Mouse (Mus musculus) neural tube, embryonic 13.5 days (tissue): ENCODE results near the gene Adad2. TPM values are rescaled to one million over a fixed set of nuclear protein-coding genes. Genes with fewer than 3 reads are reported as not detected.

ENCODE experiments used
- ATAC-seq: fragments of 200-750 bp; cut with Nextera tagmentation; 2 replicates; pipeline ENCODE4 v1.8.0; 2017; ENCODE audit warnings: low read depth, mild to moderate bottlenecking, moderate TSS enrichment, moderate library complexity
- H3K27ac ChIP-seq: fragments of 300-500 bp; sonication (generic); replicated peaks from 2 replicates; pipeline ENCODE4 v1.5.1; 2015; ENCODE audit warnings: moderate library complexity, mild to moderate bottlenecking, inconsistent platforms
- H3K27me3 ChIP-seq: fragments of 300-500 bp; sonication (generic); 2 replicates; pipeline ENCODE4 v1.6.1; 2015; ENCODE audit warnings: mild to moderate bottlenecking, inconsistent platforms
- H3K36me3 ChIP-seq: fragments of 300-500 bp; sonication (generic); 2 replicates; pipeline ENCODE4 v1.6.1; 2015; ENCODE audit warnings: mild to moderate bottlenecking, inconsistent platforms
- H3K4me1 ChIP-seq: fragments of 300-500 bp; sonication (generic); replicated peaks from 2 replicates; pipeline ENCODE4 v1.6.1; 2015; ENCODE audit warnings: inconsistent platforms
- H3K4me2 ChIP-seq: fragments of 300-500 bp; sonication (generic); 2 replicates; pipeline ENCODE4 v1.6.1; 2015; ENCODE audit warnings: inconsistent platforms, mild to moderate bottlenecking, moderate library complexity
- H3K4me3 ChIP-seq: fragments of 300-500 bp; sonication (generic); 2 replicates; pipeline ENCODE4 v1.5.1; 2015; ENCODE audit warnings: mild to moderate bottlenecking, inconsistent platforms
- H3K9ac ChIP-seq: fragments of 300-500 bp; sonication (generic); 2 replicates; pipeline ENCODE4 v1.6.1; 2015; ENCODE audit warnings: moderate library complexity, mild to moderate bottlenecking, inconsistent platforms
- H3K9me3 ChIP-seq: fragments of 300-500 bp; sonication (generic); 2 replicates; pipeline ENCODE4 v1.6.1; 2016; ENCODE audit warnings: inconsistent platforms
- WGBS: fragments of 180-500 bp; shearing (Covaris S2); methylation state at CpG from one replicate; pipeline ENCODE4 v1.1.7; 2015; 5-methylcytosine and 5-hydroxymethylcytosine counted together
- polyA plus RNA-seq: library from polyadenylated mRNA; unstranded; fragments of >200 nt; fragmentation: Nextera tagmentation; extraction: Ambion mirVana; gene quantifications from 2 replicates; pipeline ENCODE4 v1.2.1, GENCODE M21; 2015

The Adad2 gene
- polyA plus RNA-seq, 1 experiment from 2014 or later, result not detected

DNA sequence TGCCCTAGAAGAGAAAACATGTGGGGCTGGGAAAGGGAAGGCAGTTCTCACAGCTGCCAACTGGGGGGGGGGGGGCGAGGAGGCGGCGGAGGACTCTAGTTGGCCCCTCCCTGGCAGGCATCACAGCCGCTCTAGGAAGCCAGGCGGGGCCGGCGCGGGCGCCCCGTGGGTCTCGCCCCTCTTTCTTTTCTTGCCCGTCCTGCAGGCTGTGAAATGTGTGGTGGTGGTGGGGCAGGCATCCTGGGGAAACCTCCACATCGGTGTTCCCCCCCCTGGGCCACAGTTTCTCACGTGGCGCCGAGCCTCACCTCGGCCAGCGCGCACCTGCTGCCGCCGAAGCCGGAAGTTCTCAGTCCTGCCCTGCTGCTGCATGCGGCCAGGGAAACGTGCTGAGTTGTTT lies 26.6 kb upstream of the Adad2 start:
- Histone ChIP-seq H3K4me3 (peak overlapping the region; percentile 25), H3K36me3 (no peaks in the 10 kb centered on the region), H3K9me3 (no peaks in the 10 kb centered on the region), H3K4me1 (peaks cover 3% of the 10 kb centered on the region; the same call in 1 of the 2 replicates), H3K9ac (peak overlapping the region; percentile 34; the same call in 1 of the 2 replicates), H3K27me3 (no peaks in the 10 kb centered on the region), H3K27ac (no peak overlapping the region), H3K4me2 (peak overlapping the region; percentile 52)
- 22% methylated on average over 17 of the region's 24 CpGs for WGBS
- ATAC-seq, result no peak

DNA sequence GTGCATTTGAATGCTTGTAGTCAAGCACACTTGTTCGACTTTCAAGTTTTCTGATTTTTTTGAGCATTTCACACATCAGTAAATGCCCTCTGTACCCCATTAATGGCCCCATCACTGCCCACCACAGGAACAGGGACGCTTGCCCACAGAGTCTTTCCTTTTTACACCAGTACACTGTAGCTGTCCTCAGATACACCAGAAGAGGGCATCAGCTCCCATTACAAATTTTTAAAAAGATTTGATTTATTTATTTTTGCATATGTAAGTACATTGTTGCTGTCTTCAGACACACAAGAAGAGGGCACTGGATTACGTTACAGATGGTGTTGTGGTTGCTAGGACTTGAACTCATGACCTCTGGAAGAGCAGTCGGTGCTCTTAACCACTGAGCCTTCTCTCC lies 24.2 kb upstream of the Adad2 start:
- ATAC-seq, result no peak
- no peak overlapping the region for H3K4me2 ChIP-seq
- H3K9me3 ChIP-seq, result no peaks in the 10 kb centered on the region
- WGBS, result 69% methylated on average over 4 of the region's 4 CpGs
- H3K4me3 ChIP-seq, result no peak overlapping the region
- H3K9ac ChIP-seq, result no peak overlapping the region
- no peaks in the 10 kb centered on the region for H3K27me3 ChIP-seq
- no peak overlapping the region for H3K27ac ChIP-seq
- peaks cover 3% of the 10 kb centered on the region; the same call in 1 of the 2 replicates for H3K4me1 ChIP-seq
- H3K36me3 ChIP-seq, result no peaks in the 10 kb centered on the region

DNA sequence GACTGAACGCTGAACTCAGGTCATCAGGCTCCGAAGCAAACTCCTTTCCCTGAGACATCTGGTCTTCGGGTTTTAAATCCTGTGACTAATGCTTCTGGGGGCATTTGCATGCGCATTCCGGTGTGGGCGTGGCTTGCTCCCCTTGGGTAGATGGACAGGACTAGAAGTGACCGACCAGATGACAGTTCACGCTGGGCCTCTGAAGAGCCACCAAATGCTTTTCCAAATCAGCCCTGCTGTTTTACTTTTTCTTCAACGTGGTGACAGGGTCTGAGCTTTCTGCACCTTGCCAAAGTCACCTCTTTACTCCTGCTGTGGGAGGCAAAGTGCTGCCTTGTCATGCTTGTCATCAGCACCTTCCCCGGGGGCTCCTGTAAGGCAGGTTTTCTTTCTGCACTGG lies 23.7 kb upstream of the Adad2 start:
- no peak overlapping the region for H3K9ac ChIP-seq
- no peaks in the 10 kb centered on the region for H3K27me3 ChIP-seq
- no peaks in the 10 kb centered on the region for H3K36me3 ChIP-seq
- ATAC-seq, result no peak
- 28% methylated on average over 10 of the region's 10 CpGs for WGBS
- H3K4me2 ChIP-seq, result no peak overlapping the region
- no peak overlapping the region for H3K4me3 ChIP-seq
- no peak overlapping the region for H3K27ac ChIP-seq
- peaks cover 3% of the 10 kb centered on the region; the same call in 1 of the 2 replicates for H3K4me1 ChIP-seq
- no peaks in the 10 kb centered on the region for H3K9me3 ChIP-seq

DNA sequence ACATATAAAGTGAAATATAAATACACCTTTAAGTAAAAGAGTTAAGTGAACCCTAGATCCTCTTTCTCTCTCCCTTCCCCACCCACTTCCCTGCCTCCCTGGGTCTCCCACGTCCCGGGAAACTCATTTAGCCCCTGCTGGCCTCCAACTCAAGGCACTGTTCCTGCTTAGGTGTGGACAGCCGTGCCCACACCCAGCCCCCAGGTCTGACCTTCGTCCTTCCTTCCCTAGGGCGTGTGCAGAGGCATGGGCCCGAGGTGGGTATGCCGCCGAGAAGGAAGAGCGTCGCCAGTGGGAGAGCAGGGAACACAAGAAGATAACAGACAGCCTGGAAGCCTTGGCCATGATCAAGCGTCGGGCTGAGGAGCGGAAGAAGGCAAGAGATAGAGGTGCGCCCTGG lies 22.2 kb upstream of the Adad2 start:
- H3K27me3 ChIP-seq, result no peaks in the 10 kb centered on the region
- no peaks in the 10 kb centered on the region for H3K36me3 ChIP-seq
- no peak overlapping the region for H3K4me3 ChIP-seq
- no peak overlapping the region for H3K27ac ChIP-seq
- 84% methylated on average over 14 of the region's 14 CpGs for WGBS
- ATAC-seq, result no peak
- no peak overlapping the region for H3K9ac ChIP-seq
- no peak overlapping the region for H3K4me2 ChIP-seq
- H3K4me1 ChIP-seq, result peaks cover 11% of the 10 kb centered on the region
- no peaks in the 10 kb centered on the region for H3K9me3 ChIP-seq

DNA sequence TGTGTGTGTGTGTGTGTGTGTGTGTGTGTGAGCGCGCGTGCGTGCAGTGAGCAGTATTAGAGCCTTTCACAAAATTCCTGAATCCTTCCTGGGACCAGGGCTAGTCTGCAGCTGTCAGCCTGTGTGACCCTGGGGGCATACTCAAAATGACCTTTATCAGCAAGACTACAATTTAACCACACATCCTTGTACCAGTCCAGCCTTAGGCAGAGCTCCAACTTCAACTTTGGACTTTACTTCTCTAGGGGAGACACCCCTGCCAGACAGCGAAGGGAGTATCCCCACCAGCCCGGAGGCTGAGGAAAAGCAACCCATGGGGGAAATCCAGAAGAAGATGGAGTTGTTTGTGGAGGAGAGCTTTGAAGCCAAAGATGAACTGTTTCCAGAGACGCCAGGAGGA lies 21.1 kb upstream of the Adad2 start:
- Histone ChIP-seq H3K27ac (no peak overlapping the region), H3K27me3 (no peaks in the 10 kb centered on the region), H3K4me1 (peaks cover 8% of the 10 kb centered on the region; the same call in 1 of the 2 replicates), H3K4me2 (no peak overlapping the region), H3K36me3 (peaks cover 6% of the 10 kb centered on the region), H3K9me3 (no peaks in the 10 kb centered on the region), H3K9ac (no peak overlapping the region), H3K4me3 (no peak overlapping the region)
- WGBS, result 93% methylated on average over 7 of the region's 7 CpGs
- no peak for ATAC-seq

DNA sequence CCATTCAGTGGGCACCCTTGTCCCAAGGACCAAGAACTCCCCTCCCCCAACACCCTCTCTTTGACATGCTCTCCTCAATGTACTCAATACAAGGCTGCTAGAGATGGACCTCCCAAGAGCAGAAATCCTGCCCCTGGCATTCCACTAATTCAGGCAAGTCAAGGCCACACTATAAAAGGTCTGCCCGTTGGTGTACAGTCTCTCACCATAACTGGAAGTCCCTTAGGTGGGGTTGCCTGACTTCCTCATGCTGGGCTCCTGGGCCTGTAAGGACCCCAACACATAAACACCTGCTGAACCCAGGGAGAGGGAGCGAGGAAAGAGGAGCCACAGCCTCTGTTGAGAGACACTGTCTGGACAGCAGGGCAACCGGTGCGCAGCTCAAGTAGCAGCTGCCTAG lies 8.8 kb upstream of the Adad2 start:
- Histone ChIP-seq H3K4me3 (peak overlapping the region; percentile 70; the same call in 1 of the 2 replicates), H3K27ac (no peak overlapping the region), H3K27me3 (no peaks in the 10 kb centered on the region), H3K4me1 (peaks cover 11% of the 10 kb centered on the region), H3K4me2 (peak overlapping the region; percentile 67), H3K9ac (peak overlapping the region; percentile 80), H3K36me3 (peaks cover 40% of the 10 kb centered on the region), H3K9me3 (0 out of 2 replicates have a peak, but pooled peaks cover under 1% of the 10 kb centered on the region)
- no peak for ATAC-seq
- 91% methylated on average over 4 of the region's 4 CpGs for WGBS

DNA sequence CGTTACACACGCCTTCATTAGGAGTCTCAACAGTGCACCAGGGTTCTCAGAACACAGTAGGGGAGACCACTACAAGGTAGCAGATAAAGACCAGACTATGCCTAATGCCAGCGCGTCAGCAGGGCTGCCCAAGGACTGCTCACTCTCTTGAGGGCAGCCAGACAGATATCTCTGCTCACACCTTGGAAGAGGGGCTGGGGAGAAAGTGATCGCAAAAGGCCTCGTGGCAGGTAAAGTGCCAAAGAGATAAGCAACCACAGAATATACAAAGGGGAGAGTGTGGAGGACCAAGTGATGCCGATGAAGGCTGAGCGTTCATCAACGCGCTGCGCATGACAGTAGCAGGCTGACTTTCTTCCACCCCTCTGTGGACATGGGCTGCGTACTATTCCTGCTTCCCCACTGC lies 8.1 kb upstream of the Adad2 start:
- peaks cover 6% of the 10 kb centered on the region for H3K9me3 ChIP-seq
- peaks cover 34% of the 10 kb centered on the region for H3K36me3 ChIP-seq
- peak overlapping the region; percentile 67 for H3K4me2 ChIP-seq
- H3K4me3 ChIP-seq, result peak overlapping the region; percentile 70
- H3K4me1 ChIP-seq, result peaks cover 11% of the 10 kb centered on the region
- no peaks in the 10 kb centered on the region for H3K27me3 ChIP-seq
- H3K27ac ChIP-seq, result no peak overlapping the region
- ATAC-seq, result 0 out of 2 replicates have a peak, but pooled peaks have one; percentile 23
- peak overlapping the region; percentile 80 for H3K9ac ChIP-seq
- WGBS, result 44% methylated on average over 12 of the region's 12 CpGs

DNA sequence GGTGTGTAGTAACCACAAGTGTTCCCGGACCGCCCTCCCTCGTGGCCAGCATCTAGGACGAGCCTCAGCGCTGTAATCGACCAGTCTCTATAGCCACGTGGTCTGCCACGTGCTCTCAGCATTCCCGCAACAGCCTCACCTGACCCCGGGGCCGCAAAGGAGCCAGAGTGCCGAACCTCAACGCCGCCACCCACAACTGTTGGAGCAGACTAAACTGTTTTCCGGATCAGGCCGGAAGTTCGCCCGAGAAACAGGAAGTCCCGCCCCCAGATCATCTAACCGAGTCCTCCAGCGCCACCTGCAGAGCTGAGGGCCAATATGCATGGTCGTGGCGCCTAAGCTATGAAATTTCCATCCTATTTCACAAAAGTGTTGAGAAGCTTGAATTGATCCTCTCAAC lies 7.6 kb upstream of the Adad2 start, which contains the start of gene Taf1c:
Gene Taf1c (minus strand): TSS at position 227 of the 400 bp plus-strand sequence.
- ATAC-seq, result peak; percentile 79
- Histone ChIP-seq H3K4me3 (peak within 1 kb of the TSS; percentile 70), H3K36me3 (peaks cover 28% of the 10 kb centered on the region), H3K27ac (no peak within 1 kb of the TSS), H3K4me2 (peak within 1 kb of the TSS; percentile 67), H3K9me3 (peaks cover 6% of the 10 kb centered on the region), H3K9ac (peak within 1 kb of the TSS; percentile 80), H3K27me3 (no peaks in the 10 kb centered on the region), H3K4me1 (peaks cover 11% of the 10 kb centered on the region)
- under 1% methylated on average over 23 of the region's 23 CpGs for WGBS

DNA sequence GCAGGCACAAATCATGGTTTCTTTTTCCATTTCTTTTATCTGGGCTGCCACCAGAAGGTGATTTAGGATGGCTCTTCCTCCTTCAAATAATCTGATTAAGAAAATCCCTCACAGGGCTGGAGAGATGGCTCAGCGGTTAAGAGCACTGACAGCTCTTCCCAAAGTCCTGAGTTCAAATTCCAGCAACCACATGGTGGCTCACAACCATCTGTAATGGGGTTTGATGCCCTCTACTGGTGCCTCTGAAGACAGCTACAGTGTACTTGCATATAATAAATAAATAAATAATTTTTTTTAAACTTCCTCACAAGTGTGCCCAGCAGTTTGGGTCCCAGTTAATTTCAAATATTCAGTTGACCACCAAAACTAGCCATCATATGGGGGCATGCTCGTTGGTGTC lies 6.3 kb upstream of the Adad2 start:
- Histone ChIP-seq H3K4me1 (peaks cover 11% of the 10 kb centered on the region), H3K4me3 (no peak overlapping the region), H3K9ac (no peak overlapping the region), H3K27ac (no peak overlapping the region), H3K27me3 (no peaks in the 10 kb centered on the region), H3K36me3 (peaks cover 16% of the 10 kb centered on the region), H3K4me2 (no peak overlapping the region), H3K9me3 (peaks cover 6% of the 10 kb centered on the region)
- ATAC-seq, result no peak
- 88% methylated on average over 2 of the region's 2 CpGs for WGBS

DNA sequence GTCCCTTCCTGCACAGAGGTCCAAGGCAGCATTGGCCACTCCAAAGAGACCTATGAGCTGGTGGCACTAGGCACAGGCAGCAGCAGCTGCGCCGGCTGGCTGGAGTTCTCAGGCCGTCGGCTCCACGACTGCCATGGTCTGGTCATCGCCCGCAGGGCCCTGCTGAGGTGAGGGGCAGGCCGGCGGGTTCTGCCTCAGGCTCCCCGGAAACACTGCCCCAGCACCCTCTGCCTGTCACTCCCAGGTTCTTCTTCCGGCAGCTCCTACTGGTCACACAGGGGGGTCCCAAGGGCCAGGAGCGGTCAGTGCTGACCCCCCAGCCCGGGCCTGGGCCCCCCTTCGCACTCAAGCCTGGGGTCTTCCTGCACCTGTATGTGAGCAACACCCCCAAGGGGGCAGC lies 2.5 kb downstream of the Adad2 start:
- H3K4me1 ChIP-seq, result no peaks in the 10 kb centered on the region
- no peak overlapping the region for H3K9ac ChIP-seq
- no peaks in the 10 kb centered on the region for H3K9me3 ChIP-seq
- H3K27me3 ChIP-seq, result no peaks in the 10 kb centered on the region
- H3K4me3 ChIP-seq, result no peak overlapping the region
- no peak overlapping the region for H3K27ac ChIP-seq
- H3K36me3 ChIP-seq, result no peaks in the 10 kb centered on the region
- WGBS, result 82% methylated on average over 14 of the region's 14 CpGs
- H3K4me2 ChIP-seq, result no peak overlapping the region
- ATAC-seq, result no peak

DNA sequence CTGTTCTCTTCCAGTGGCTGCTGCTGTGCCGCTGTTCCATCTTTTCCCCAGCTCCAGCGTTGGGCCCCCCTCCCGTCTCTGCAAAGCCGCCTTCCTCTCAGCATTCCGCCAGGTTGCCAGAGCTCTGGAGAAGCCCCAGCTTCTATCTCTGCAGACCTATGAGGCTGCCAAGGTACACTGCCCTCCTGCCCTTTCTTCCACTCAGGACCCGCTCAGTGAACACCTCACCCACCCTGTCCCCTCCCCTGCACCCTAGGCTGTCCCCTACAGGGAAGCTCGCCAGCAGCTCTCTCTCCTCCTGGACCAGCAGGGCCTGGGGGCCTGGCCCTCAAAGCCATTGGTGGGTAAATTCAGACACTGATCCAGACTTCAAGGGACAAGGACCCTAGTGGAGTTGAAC lies 3.8 kb downstream of the Adad2 start:
- Histone ChIP-seq H3K9ac (no peak overlapping the region), H3K27me3 (no peaks in the 10 kb centered on the region), H3K9me3 (no peaks in the 10 kb centered on the region), H3K27ac (no peak overlapping the region), H3K4me1 (no peaks in the 10 kb centered on the region), H3K4me3 (no peak overlapping the region), H3K36me3 (no peaks in the 10 kb centered on the region), H3K4me2 (no peak overlapping the region)
- 73% methylated on average over 7 of the region's 7 CpGs for WGBS
- ATAC-seq, result no peak

DNA sequence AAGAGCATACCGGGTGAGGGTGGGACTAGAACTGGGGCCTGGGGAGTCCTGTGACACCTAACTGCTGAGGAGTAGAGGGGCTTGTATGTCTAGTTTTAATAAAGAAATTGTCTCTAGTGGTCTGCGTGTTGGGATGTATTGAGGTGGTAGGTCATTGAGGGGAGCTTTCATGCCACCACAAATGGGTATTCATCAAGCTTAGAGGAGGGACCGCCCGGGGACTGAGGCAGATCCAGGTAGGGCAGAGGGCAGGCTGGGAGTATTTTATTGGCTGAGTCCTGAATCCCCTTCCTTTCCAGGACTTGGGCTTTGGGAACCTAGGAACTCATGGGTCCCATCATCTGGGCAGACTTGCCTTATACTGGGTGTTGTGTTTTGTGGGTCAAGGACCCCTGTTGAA lies 4.3 kb downstream of the Adad2 start:
- Histone ChIP-seq H3K4me2 (no peak overlapping the region), H3K9ac (no peak overlapping the region), H3K27ac (no peak overlapping the region), H3K4me1 (no peaks in the 10 kb centered on the region), H3K27me3 (no peaks in the 10 kb centered on the region), H3K4me3 (no peak overlapping the region), H3K36me3 (no peaks in the 10 kb centered on the region), H3K9me3 (no peaks in the 10 kb centered on the region)
- no peak for ATAC-seq
- whole genome bisulfite sequencing, result 93% methylated on average over 4 of the region's 4 CpGs

DNA sequence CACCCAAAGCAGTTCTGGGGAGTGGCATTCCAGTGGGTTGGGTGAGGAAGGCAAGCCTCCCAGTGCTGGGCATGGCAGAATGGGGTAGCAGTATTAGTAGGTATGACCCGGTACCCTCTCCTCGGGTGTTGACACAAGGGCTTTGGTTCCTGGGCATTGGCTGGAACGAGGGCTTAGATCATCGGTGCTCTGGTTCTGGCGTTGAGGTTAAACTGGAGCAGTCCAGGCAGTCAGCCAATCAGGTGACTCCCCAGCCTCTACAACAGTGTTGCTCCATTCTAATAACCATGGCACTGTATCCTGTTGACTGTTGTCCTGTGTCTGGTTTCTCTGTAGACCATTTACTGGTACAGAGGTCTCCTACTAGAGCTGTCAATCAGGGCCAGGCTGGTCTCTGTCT lies 5.0 kb downstream of the Adad2 start:
- 94% methylated on average over 5 of the region's 5 CpGs for WGBS
- no peak for ATAC-seq
- H3K4me1 ChIP-seq, result no peaks in the 10 kb centered on the region
- H3K27ac ChIP-seq, result no peak overlapping the region
- no peaks in the 10 kb centered on the region for H3K36me3 ChIP-seq
- no peak overlapping the region for H3K4me3 ChIP-seq
- no peaks in the 10 kb centered on the region for H3K9me3 ChIP-seq
- no peaks in the 10 kb centered on the region for H3K27me3 ChIP-seq
- no peak overlapping the region for H3K4me2 ChIP-seq
- H3K9ac ChIP-seq, result no peak overlapping the region
